Mouse (Mus musculus): ENCODE measurements around the gene Iffo2.
"Not testable (repeated sequence)": the region's sequence is repeated elsewhere in the genome, so short reads cannot be mapped to it uniquely, and the experiment has no call there.

Iffo2 gene

GRCm38 (mm10) chr4:139530248-139530647 is at the start of gene Iffo2:
TSS of gene Iffo2 (plus strand) at chr4:139530548.
- DNase-seq (ENCODE audit: low spot score): not testable (repeated sequence)

- no peak for DNase-seq (ENCODE audit: low spot score)
Measured at GRCm38 (mm10) chr4:139481400-139481799, 48.9 kb upstream of the Iffo2 start.

- no peak for DNase-seq (ENCODE audit: low spot score)
Measured at GRCm38 (mm10) chr4:139483461-139484105, 46.8 kb upstream of the Iffo2 start.

DNA sequence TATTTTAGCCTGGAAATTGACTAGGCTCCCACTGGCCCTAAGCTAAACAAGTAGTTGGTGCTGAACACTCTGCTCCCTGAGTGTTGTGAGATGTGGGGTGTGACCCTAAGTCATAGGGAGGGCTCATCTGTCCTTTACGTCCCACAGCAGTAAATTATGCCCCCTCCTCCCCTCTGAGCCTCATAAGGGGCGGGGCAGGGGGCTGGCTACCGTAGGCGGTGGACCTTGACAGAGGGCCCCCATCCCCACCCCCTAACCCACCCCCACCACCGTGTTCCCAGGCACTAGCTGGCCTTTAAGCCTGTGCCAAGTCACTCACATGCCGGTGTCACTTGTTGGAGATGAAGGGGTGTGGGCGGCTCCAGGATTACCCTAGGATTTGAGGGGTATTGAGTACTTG is 45.9 kb upstream of the Iffo2 start:
- no peak for DNase-seq (ENCODE audit: low spot score)

GRCm38 (mm10) chr4:139487085-139487484 is 43.3 kb upstream of the Iffo2 start:
- no peak for DNase-seq (ENCODE audit: low spot score)

DNA sequence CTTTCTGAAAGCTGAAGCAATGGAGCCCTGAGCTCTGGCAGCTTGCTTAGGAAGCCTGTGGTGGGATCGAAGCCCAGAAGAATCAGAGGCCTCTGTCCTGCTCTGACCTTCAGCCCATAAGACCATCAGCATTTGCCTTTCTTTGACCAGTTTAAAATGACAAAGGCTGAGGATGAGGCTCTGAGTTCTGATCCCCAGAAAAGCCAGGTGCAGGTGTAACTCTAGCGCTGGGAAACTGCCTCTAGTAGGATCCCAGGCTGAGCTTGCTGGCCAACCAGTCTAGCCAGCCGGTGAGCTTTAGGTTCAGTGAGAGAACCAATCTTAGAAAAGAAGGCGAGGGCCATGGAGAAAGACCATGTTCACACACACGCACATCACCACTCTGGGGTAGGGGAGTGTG is 42.0 kb upstream of the Iffo2 start:
- no peak for DNase-seq (ENCODE audit: low spot score)

DNA sequence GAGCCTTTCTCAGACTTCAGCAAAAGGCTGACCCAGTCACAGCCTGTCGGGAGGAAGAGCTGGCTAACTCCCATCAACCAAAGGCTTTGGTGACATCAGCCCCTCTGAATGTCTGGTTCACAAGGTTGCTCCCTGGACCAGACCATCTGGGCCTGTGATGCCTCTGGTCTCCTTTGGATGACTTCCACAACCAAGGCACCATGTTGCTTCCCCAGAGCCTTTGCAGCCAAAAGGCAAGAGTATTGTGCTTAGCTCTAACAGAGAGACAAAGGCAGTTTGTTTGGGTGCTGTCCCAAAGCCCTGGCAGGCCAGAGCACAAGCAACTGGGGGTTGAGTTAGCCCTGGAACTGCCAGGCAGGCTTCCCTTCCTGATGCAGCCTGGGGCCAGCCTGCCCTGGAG is 40.4 kb upstream of the Iffo2 start:
- no peak for DNase-seq (ENCODE audit: low spot score)

- peak; percentile 52 for DNase-seq (ENCODE audit: low spot score)
Measured at GRCm38 (mm10) chr4:139490413-139491055, 39.8 kb upstream of the Iffo2 start.

- no peak for DNase-seq (ENCODE audit: low spot score)
Measured at GRCm38 (mm10) chr4:139491541-139492170, 38.7 kb upstream of the Iffo2 start.

DNA sequence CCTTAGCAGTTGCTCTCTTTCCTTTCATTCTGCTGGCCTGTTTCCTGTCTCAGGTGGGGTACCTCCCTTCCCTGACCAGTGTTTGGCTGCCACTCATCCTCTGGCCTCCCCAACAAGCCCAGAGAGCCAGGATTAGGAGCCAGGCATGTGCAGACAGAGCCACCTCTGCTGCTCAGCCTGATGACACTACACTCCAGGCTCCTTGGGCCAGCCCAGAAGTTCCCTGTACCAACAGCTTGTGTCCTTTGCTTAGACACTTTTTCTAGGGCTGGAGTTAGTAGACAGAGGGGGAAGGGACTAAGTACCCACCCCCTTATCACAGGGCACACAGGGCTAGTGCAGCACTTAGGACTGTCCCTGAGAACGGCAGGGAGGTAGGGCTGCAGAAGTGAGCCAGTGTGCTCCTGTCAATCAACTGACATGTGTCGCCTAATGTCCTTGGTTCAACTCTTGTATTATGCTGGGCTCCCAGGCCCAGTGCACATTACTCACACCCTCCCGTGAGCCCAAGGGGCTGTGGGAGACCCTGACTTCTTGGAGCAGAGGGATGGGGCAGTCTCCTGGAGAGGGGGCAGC is 38.0 kb upstream of the Iffo2 start:
- DNase-seq (ENCODE audit: low spot score): no peak

- DNase-seq (ENCODE audit: low spot score): no peak
Measured at GRCm38 (mm10) chr4:139493227-139494025, 36.9 kb upstream of the Iffo2 start.

GRCm38 (mm10) chr4:139500814-139501213 is 29.5 kb upstream of the Iffo2 start:
- no peak for DNase-seq (ENCODE audit: low spot score)

DNA sequence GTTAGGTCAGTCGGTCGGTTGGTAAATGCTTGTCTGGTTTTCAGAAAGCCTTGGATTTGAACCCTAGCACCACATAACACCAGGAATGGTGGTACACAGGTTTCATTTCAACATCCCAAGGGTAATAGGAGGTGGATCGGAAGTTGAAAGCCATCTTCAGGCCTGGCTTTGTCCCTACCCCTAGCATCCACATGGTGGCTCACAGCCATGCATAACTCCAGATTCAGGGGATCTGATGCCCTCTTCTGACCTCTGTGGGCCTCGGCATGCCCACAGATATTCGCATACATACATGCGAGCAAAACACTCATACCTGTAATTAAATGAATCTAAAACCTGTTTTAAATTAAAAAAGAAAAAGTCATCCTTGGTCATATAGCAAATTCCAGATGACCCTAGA is 28.6 kb upstream of the Iffo2 start:
- no peak for DNase-seq (ENCODE audit: low spot score)

GRCm38 (mm10) chr4:139503919-139504318 is 26.4 kb upstream of the Iffo2 start:
- DNase-seq (ENCODE audit: low spot score): no peak

- DNase-seq (ENCODE audit: low spot score): no peak
Measured at GRCm38 (mm10) chr4:139505716-139506115, 24.6 kb upstream of the Iffo2 start.

DNA sequence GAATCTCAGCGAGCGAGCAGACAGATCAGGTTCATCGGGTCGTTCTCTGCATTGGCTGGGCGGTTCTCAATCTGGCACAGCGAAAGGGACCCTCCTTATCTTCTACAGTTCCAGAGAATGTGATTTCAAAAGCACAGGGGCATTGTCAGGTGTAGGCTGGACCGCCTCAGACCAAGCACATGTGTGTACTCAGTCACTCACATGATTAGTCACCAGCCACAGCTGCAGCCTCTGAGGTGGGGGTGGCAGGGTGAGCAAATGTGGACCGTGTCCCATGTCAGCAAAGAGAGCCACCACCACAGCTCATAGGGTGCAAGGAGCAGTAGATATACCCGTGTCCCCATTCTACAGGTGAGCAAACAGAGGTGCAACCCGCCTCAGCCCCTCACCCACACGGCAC is 23.6 kb upstream of the Iffo2 start:
- no peak for DNase-seq (ENCODE audit: low spot score)

GRCm38 (mm10) chr4:139509069-139509468 is 21.3 kb upstream of the Iffo2 start:
- no peak for DNase-seq (ENCODE audit: low spot score)

DNA sequence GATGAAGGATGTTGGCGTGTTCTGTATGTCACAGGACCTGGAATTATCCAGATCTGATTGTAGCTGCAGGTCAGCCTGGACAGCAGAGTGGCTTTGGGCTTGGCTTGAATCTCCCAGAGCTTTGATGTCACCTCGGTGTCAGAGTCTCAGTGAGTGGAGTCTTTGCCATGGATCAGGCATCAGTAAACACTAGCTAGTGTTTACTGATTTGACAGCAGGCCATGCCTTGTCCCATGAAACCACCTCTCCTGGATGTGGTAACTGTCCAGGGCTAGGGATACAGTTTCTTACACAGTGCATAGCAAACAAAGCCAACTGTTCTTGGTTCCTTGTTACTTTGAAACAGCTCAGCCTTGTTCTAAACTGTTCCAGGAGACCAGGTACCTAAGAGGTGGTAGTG is 18.8 kb upstream of the Iffo2 start:
- no peak for DNase-seq (ENCODE audit: low spot score)

DNA sequence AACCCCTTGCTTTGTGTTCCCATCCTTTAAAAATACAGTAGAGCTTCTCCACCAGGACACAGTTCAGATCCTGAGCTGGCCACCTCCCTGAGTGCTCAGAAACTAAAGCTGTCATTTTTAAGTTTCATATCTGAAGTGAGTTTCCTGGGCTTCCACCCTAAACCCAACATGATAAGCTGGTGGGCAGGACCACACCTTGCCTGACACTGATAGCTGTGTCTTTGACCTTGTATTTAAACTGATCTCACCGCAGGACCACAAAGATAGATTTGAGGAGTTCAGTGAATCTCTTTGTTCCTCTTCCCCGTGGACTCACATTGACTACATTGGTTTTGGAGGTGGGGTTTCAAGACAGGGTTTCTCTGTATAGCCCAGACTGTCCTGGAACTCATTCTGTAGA is 17.4 kb upstream of the Iffo2 start:
- DNase-seq (ENCODE audit: low spot score): no peak

DNA sequence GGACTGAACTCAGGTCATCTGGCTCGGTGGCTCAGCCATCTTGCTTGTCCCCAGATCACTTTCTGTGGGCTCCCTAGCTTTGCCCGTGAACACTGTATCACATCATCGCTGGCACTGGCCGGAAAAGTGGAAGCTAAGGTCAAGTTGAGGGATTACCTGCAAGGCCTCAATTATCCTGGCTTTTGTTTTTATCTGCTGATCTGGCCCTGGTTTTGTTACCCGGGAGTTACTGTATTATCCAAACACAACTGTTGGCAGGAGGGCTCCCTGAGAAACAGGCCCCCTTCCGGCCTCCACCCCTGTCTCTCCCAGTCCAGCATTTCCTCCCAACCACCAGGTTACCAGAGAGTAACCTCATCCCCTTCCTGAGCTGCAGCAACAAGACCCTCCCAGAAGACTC is 11.1 kb upstream of the Iffo2 start:
- DNase-seq (ENCODE audit: low spot score): no peak

DNA sequence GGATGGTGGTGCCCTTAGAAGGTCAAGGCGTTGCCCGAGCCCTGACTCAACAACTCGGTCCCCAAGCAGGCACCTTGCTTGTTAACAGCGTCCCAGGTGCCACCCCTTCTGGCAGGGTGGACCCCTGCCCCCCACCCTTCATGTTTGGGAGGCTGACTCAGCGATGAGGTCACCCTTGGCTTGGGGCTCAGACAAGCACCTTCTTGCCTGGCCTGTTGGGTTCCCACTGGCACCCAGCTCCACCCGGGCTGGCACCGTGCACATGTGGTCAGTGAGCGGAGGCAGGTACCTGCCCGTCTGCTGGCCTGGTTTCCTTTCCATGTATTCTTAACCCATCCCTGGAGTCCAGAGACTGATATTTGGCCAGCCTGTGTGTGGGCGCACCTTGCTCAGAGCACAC is 8.4 kb upstream of the Iffo2 start:
- DNase-seq (ENCODE audit: low spot score): no peak

GRCm38 (mm10) chr4:139526475-139526874 is 3.9 kb upstream of the Iffo2 start:
- no peak for DNase-seq (ENCODE audit: low spot score)

Measured in ovary, postnatal 14 days (tissue).